Mouse (Mus musculus): ENCODE measurements at regions not wholly inside any gene's neighbourhood (a gene's known extent, or its start where the extent isn't known, plus 50 kb on each side); places are given as distances from the start of the nearest gene placed in this dataset.

DNA sequence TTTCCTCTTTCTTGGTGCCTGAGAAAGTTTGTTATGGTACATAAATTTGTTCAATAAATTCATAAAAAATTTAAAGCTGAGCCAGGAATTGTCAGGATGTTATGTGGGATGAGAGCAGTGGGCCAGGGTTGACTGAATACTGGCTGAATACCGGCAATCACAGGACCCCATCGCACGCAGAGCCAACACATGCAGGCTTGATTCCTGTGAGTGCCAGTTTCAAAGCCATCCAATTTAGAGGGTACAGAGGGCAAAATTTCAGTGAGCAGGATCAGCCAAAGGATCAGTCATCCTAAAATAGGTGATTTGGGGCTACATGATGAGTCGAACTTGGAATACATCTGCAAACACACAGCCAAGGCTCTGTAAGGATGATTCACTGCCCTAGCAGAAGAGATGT lies 583.6 kb upstream of the Nectin3 start:
- no peak for DNase-seq (ENCODE audit: extremely low spot score in 1 of 2, low spot score in 1 of 2)

DNA sequence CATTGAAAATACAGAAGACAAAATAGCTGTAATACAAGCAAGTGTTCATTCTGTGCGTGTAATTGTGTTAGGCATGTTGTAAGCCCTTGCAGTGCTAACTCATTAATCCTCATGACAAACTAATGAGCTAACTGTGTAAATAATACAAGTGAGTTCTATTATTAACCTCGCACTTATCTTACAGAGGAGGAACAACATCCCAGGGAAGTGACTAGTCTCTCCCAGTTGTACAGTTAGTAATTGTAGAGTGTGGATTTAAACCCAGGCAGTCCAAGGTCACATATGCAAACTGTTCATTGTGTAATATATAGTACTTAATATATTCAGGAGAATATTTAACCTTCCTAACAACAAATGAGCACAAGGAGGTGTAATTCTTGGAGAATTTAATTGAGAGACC lies 582.0 kb upstream of the Nectin3 start:
- DNase-seq (ENCODE audit: extremely low spot score in 1 of 2, low spot score in 1 of 2), result no peak

DNA sequence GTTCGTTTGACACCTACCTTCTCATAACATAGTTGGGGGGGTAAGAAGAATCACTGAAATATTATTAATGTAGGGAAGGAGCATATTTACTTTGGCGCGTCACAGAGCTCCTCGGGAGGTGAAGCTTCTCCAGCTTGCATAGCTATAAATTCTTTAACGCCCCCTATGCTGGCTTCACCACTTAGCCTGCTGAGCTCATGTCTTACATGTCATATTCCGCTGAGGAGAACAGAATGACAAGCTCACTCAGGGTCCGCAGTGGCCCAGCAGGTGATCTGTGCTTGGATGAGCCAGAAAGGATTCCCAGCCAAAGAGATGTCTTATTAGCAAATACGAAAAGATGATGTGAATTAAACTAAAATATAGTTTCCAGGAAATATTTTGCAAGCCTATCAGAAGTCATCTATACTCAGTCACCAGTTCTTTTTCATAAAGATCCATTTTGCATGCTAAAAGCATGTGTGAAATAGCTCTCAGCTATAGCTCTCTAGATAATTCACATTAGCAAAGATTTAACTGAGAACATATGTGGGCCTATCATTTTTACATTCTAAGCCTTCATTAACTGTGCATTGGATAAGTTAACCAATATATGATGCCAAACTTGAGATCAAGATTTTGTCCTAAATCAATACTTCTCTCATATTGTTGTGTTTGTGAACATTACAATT lies 561.1 kb upstream of the Nectin3 start:
- no peak for DNase-seq (ENCODE audit: extremely low spot score in 1 of 2, low spot score in 1 of 2)

DNA sequence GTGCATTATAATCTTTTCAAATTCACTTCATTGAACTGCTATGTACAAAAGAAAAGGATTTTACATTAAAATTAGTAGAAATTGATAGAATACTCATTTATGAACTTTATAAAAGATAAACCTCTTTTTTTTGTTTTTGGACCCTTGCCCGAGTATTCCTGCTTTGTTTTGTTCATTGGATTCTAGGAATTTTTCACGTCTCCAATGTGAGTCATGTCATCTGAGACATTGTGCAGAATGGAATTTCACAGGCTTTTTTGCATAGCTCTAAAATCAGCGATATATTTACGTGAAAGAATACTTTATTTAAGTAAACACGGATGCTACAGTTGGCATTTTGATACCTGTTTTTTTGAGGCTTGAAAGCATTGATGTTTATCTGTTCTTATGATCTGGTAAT lies 560.5 kb upstream of the Nectin3 start:
- DNase-seq (ENCODE audit: extremely low spot score in 1 of 2, low spot score in 1 of 2), result no peak

DNA sequence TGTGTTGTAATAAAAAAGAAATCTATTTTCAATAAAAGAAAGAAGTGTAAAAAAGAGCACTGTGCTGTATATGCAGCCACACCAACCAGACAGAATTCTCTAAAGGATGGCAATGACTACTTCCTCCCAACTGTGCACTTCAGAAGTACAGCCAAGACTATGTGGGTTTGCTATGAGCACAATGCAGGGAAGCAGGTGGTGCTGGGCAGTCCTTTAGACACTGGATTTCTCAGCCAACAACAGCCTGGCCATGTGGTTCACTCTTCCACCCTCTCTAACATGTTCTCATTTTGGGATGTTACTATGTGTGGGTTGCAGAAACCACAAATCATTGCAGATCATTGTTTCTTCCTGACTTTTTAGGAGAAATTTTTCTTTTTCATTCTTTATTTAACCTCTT lies 527.6 kb upstream of the Nectin3 start:
- peak; percentile 63 to 70 for DNase-seq (ENCODE audit: extremely low spot score in 1 of 2, low spot score in 1 of 2)

DNA sequence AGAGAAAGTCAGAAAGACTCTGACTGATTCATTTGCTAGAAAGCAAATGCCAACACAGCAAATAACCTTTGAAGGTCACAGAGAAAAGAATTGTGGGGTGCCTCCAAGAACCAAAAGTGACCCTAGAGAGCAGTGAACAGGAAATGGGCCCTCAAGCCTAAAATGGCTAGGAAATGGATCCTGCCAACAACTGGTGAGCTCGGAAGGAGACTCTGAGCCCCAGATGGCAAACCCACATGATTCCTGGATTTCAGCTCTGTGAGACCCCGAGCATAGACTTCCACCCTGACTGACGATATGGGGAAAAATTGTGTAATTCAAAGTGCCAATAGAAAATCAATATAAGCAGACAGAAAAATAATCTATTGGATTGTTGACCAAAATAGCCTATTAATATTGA lies 519.2 kb upstream of the Nectin3 start:
- DNase-seq (ENCODE audit: extremely low spot score in 1 of 2, low spot score in 1 of 2), result no peak

DNA sequence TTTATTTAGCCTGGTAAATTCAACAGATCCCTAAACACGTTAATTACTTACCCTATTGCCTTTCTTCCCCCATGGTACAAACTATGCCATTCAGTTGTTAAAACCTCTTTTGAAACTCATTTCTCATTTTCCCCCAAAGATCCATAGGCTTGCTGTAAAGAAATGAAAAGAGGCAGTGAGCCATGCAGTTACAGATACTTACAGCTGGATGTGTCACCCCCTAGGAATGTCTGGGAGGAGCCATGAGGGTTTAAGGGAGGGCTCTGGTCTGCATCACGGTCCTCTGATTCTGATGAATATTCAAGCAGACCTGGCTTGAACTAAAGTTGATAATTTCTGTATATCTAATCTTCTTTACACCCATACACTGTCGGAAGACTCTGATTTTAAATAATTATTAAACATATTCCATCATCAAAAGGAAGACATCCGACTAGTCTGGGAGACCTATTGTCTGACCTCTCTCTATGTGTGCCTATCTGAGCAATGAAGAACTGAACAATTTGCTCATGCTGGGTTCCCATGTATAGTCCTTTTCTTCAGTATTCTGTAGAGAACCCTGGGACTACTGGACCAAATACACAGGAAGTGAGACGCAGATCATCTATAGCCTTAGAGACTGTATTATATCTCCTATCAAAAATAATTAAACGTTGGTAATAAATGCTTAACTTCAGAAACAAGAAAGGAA lies 484.7 kb upstream of the Nectin3 start:
- DNase-seq (ENCODE audit: extremely low spot score in 1 of 2, low spot score in 1 of 2), result no peak

DNA sequence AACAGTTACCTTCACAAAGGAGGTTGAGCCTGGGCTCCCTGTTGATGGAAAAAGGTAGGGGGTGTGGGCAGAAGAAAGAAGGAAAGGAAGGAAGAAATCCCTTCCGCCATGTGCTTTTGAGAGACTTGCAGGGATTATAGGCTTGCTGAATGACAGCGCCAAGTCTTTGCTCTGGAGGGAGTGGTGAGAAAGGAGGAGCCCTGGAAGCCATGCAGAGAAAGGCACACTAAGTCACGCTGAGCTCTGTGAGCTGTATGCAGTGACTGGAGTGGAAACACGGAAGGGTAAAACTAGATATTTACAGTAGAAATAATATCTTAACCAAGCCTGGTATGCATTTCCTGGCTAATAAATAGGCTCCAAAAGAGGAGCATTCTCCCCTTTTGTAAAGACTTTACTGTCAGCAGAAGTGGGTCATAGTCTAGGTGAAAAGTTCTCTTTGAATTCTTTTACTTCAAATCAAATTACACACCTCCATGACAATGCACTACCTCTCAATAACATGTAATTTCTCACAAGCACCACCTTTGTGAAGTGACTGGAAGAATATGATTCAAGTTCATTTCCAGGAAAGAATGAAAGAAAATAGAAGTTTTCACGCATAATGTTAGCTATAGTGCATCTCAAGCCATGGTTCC lies 484.1 kb upstream of the Nectin3 start:
- DNase-seq (ENCODE audit: extremely low spot score in 1 of 2, low spot score in 1 of 2), result no peak

DNA sequence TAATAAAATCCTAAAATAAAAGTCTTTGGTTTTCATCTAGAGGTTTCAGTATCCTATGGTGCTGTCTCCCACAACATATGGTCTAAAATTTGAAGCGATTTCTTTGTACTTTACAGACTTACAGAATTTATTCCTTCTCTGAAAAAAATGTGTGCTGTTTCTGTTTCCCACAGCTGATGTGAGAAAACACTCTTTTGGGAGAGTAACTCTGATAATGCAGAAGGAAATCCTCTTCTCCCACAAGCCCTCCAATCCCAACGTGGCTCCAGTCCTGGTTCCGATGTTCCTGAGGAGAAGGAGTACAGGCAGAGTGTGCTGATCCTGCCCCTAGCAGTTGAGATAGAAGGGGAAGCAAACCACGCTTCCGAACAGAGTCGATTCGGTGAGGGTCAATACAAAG lies 467.4 kb upstream of the Nectin3 start:
- DNase-seq (ENCODE audit: extremely low spot score in 1 of 2, low spot score in 1 of 2), result peak; percentile 4 to 53

DNA sequence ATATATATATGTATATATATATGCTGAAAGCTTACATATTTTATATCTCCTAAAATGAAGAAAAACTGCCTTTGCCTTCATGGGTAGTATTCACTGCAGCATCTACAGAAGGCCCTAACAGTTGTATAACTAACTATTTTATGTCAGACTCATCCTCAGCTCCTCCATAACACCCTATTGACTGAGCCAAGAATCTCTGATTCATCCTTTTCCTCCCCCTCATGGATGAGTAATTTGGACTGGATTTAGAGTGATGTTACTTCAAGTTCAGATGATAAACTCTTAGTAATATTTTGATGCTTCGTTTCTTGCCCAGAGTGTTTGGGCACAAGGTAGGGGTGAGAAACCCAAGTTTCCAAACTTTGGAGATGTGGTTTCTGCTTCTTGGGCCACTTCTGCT lies 458.7 kb upstream of the Nectin3 start:
- DNase-seq (ENCODE audit: extremely low spot score in 1 of 2, low spot score in 1 of 2), result peak; percentile 52 to 76

DNA sequence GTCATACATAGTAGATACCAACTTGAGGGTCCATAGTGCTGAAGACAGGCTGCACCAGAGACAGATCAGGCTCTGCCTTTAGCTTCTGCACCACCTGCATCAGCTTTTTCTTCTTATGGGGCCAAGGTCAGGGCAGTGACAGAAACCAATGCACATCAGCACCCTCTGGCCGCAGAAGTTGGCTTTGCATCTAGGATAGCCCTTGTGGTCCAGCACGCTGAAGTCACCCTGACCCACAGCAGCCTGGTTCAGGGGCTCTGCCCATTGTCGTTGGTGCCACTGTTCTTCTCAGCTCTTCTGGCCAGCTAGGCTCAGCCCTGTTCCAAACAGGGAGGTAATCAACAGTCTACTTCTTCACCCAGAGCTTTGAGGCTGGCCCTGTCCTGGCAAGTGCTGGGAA lies 427.7 kb upstream of the Nectin3 start:
- DNase-seq (ENCODE audit: extremely low spot score in 1 of 2, low spot score in 1 of 2), result no peak

DNA sequence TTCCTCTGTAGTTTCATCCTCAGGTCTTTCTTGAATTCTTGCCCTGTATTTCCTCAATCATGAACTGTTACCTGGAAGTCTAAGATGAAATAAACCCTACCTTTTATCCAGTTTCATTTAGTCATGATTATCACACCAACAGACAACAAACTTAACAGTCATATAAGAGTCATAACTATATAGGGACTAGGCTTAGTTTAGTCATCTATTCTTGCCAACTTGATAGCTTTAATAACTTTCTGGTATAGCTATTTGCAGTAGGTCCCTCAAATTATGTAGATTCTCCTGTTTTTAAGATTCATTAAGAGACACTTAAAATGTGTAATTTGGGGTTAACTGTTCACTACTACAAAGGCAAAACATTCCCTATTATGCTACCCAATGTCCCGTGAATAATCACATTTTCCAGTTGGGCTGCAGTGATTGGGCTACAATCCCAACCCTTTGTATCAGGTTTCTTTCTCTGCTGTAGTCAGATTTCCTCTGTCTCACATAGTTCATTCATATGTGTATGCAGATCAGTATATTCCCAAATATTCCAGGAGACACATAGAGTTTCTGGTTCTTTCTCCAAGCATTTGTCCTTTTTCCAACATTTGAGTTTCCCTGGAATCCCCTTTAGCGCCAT lies 396.4 kb upstream of the Nectin3 start:
- no peak for DNase-seq (ENCODE audit: extremely low spot score in 1 of 2, low spot score in 1 of 2)

DNA sequence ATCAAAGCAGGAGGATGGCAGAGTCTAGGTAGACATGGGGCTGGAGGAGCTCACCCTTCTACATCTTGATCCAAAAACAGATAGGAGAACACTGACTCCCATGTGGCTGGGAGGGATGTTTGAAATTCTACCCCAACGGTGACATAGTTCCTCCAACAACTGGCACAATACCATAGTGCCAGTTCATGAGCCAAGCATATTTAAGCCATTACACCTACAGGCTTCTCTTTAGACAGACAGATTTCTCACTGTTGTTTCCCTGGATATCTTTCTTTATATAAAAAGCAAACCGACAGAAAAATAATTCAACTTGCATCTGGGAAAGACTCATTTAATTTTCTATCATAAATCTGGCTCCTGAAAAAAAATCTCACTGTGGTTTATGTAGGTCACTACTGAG lies 380.4 kb upstream of the Nectin3 start:
- peak in 1 of 2 experiments; percentile 26 for DNase-seq (ENCODE audit: extremely low spot score in 1 of 2, low spot score in 1 of 2)

DNA sequence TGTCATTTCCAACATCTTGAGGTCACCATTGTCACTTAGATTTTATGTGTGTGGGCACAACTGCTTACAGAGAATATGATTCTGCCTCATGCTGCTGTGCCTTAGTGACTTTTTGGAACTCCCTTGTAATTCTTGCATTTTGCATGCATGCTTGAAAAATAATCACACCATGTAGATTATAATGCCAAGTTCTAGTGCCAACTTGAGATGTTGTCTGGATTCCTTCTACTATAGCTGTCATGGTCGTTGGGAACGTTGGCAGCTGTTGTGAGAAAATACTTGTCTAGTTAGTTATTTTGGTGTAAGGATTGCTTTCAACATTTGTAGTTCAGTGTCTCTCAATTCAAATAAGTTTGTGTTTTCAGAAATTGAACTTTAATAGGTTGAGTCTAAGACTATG lies 365.6 kb upstream of the Nectin3 start:
- DNase-seq (ENCODE audit: extremely low spot score in 1 of 2, low spot score in 1 of 2), result peak in 1 of 2 experiments; percentile 34

DNA sequence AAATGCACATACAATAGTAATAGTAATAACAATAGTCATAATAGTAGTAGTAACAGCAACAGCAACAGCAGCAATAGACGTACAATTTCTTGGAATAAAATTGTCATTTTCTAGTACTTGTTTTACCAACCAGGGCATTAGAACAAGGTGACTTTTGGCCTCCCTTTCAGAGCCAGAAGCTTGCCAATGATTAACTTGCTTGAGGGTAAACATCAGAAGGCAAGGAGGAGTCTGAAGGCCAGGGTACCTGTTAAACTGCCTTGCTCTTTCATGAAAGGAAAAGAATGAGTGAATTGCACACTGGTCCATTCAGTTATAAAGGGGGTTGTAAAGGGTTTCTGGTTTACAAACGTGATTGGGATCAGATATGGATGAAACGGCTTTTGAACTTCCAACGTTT lies 351.2 kb upstream of the Nectin3 start:
- DNase-seq (ENCODE audit: extremely low spot score in 1 of 2, low spot score in 1 of 2), result no peak

DNA sequence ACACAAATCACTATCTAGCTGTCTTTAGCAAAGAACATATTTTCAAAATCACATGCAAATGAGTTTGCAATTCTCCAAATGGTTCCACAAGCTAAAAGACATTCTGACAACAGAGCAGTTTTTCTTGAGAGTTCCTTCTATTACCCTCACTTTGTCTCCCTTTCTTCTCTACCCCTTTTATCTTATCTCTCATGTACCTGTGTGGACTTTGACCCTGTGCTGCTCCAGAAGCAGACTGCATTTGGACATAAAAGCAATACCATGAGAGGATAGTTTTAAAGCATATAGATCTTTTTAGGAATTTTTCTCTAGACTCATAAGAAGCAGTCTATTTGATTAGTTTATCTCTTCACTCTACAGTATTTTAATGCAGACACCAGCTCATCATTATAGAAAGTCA lies 350.4 kb upstream of the Nectin3 start:
- DNase-seq (ENCODE audit: extremely low spot score in 1 of 2, low spot score in 1 of 2), result no peak

DNA sequence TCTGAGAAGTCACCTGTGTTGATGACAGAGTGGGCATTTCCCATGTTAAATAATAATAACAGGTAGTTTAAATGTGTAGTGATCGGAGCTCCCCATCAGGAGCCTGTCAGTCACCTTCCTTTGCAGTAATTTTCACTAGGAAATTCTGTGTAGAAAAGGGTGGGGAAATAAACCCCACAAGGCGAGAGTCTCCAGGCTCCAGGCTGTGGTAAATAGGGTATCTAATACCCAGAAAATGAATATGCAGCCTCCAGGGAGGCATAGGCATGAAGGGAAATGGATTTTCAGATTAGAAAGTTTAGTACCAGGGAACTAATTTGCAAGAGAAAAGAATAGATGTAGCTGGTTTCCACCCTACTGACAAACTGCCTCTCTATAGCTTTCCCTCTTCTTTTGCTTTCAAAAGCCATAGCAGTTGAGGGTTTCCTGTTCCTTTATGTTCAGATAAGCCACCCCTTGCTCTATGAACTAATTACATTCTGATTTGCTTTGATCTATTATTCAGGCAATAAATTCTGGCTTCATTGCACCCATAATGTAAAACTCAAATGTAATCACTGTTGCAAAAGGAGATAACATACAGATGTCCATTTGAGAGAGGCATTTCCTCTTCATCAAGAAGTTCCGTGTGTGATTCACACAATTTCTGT lies 349.5 kb upstream of the Nectin3 start:
- DNase-seq (ENCODE audit: extremely low spot score in 1 of 2, low spot score in 1 of 2), result no peak

DNA sequence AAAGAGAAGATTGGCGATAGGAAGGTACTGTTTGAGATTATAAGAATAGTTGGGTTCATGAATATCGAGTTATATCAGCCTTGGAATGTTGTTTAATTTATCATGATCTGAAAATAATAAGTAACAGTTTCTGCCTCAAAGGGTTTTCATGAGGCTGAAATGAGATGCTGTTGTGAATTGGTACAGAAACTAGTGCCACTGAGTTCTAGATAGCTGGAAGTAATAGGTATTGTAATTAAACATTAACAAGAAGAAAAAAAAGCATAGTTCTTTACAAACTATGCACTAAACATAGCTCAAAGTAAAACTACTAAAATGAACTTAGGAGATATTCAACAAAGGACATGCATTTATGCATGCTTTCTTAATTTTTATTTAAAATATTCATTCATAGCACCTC lies 342.9 kb upstream of the Nectin3 start:
- no peak for DNase-seq (ENCODE audit: extremely low spot score in 1 of 2, low spot score in 1 of 2)

DNA sequence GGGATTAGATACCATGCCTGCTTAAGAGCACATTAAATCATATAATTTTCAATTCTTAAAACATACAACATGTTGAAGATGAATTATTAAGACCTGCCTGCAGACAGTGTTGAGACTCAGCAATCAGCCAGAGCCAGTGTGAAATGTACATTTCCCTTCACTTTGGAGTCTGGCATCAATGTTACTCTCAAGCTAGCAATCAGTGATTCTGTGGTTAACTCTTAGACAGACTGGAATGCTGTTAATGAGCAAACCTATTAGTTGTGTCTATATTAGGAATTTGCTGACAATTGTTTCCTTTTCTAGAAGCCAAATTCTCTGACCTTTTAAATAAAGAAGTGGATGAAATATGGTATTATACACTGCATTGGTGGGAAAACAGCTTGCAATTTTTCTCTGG lies 342.4 kb upstream of the Nectin3 start:
- DNase-seq (ENCODE audit: extremely low spot score in 1 of 2, low spot score in 1 of 2), result no peak

DNA sequence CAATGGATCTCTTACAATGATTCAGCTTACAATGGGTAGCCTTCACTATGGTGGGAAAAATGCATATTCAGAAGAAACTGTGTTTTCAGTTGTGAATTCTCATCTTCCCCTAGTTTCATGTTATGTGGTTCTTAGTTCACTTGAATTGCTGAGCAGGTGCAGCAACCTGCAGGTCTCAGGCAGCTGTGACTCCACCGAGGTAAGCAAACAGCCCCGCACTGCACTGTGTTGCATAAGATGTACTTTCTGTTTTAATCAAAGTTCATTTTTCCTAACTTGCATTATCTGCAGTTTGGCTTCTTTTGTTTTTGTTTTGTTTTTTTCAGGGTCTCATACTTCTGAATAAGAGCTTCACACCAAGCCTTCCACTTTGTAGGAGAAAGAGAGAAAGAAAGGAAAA lies 326.8 kb upstream of the Nectin3 start:
- no peak for DNase-seq (ENCODE audit: extremely low spot score in 1 of 2, low spot score in 1 of 2)

DNA sequence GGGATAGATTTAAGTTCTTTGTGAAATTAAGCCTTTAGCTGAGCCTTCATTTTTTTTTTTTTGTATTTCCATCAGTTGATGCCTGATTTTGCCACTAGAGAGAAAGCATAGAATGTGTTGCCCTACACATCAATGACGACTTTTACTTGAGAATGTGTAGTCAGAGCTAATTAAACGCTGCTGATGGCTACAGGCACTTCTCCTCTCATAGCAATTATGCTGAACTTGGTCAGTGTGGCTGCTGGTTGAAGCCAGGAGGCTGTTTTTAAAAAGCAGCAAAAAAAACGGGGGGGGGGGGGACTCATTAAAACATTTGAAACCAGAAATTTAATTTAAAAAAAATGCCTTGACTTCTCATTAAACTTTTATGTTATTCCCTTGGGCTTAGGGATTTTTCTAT lies 324.4 kb upstream of the Nectin3 start:
- DNase-seq (ENCODE audit: extremely low spot score in 1 of 2, low spot score in 1 of 2), result no peak

All from frontal cortex, adult 2 months (tissue).